Mouse (Mus musculus): Measurements from ENCODE around the gene Lrmda.

The Lrmda gene

GRCm38 (mm10) chr14:22451603-22452002 lies 432.1 kb downstream of the Lrmda start:
- in situ Hi-C loops (cut with MboI; ENCODE audit: low pct_unique_long_range_greater_than_20kb in 1 of 2, low sequenced_read_pairs in 2 of 2, unreplicated experiment in 1 of 2): loop anchor here in 1 of 2 experiments (25.0 kb wide), 1 partner anchor 586 kb away; no protein-coding TSS in a partner anchor

- in situ Hi-C loops (cut with MboI; ENCODE audit: low pct_unique_long_range_greater_than_20kb in 1 of 2, low sequenced_read_pairs in 2 of 2, unreplicated experiment in 1 of 2): loop anchor here in 1 of 2 experiments (25.0 kb wide), 1 partner anchor 573 kb away; no protein-coding TSS in a partner anchor
These were observed 444.8 kb downstream of the Lrmda start for GRCm38 (mm10) chr14:22464314-22464713.

- in situ Hi-C loops (cut with MboI; ENCODE audit: low pct_unique_long_range_greater_than_20kb in 1 of 2, low sequenced_read_pairs in 2 of 2, unreplicated experiment in 1 of 2): loop anchor here in 1 of 2 experiments (25.0 kb wide), 1 partner anchor 566 kb away; no protein-coding TSS in a partner anchor
These were observed 451.5 kb downstream of the Lrmda start for GRCm38 (mm10) chr14:22471041-22471440.

GRCm38 (mm10) chr14:22473451-22473850 lies 453.9 kb downstream of the Lrmda start:
- in situ Hi-C loops (cut with MboI; ENCODE audit: low pct_unique_long_range_greater_than_20kb in 1 of 2, low sequenced_read_pairs in 2 of 2, unreplicated experiment in 1 of 2): loop anchor here in 1 of 2 experiments (25.0 kb wide), 1 partner anchor 564 kb away; no protein-coding TSS in a partner anchor

GRCm38 (mm10) chr14:22473991-22474390 lies 454.5 kb downstream of the Lrmda start:
- in situ Hi-C loops (cut with MboI; ENCODE audit: low pct_unique_long_range_greater_than_20kb in 1 of 2, low sequenced_read_pairs in 2 of 2, unreplicated experiment in 1 of 2): loop anchor here in 1 of 2 experiments (25.0 kb wide), 1 partner anchor 563 kb away; no protein-coding TSS in a partner anchor

GRCm38 (mm10) chr14:22493326-22493725 lies 473.8 kb downstream of the Lrmda start:
- in situ Hi-C loops (cut with MboI; ENCODE audit: low pct_unique_long_range_greater_than_20kb in 1 of 2, low sequenced_read_pairs in 2 of 2, unreplicated experiment in 1 of 2): no loop called here

- in situ Hi-C loops (cut with MboI; ENCODE audit: low pct_unique_long_range_greater_than_20kb in 1 of 2, low sequenced_read_pairs in 2 of 2, unreplicated experiment in 1 of 2): no loop called here
These were observed 474.8 kb downstream of the Lrmda start for GRCm38 (mm10) chr14:22494290-22494689.

- in situ Hi-C loops (cut with MboI; ENCODE audit: low pct_unique_long_range_greater_than_20kb in 1 of 2, low sequenced_read_pairs in 2 of 2, unreplicated experiment in 1 of 2): no loop called here
These were observed 475.4 kb downstream of the Lrmda start for GRCm38 (mm10) chr14:22494866-22495265.

GRCm38 (mm10) chr14:22495286-22495685 lies 475.8 kb downstream of the Lrmda start:
- in situ Hi-C loops (cut with MboI; ENCODE audit: low pct_unique_long_range_greater_than_20kb in 1 of 2, low sequenced_read_pairs in 2 of 2, unreplicated experiment in 1 of 2): no loop called here

- in situ Hi-C loops (cut with MboI; ENCODE audit: low pct_unique_long_range_greater_than_20kb in 1 of 2, low sequenced_read_pairs in 2 of 2, unreplicated experiment in 1 of 2): no loop called here
These were observed 478.2 kb downstream of the Lrmda start for GRCm38 (mm10) chr14:22497636-22498131.

- in situ Hi-C loops (cut with MboI; ENCODE audit: low pct_unique_long_range_greater_than_20kb in 1 of 2, low sequenced_read_pairs in 2 of 2, unreplicated experiment in 1 of 2): no loop called here
These were observed 490.4 kb downstream of the Lrmda start for GRCm38 (mm10) chr14:22509747-22510530.

- in situ Hi-C loops (cut with MboI; ENCODE audit: low pct_unique_long_range_greater_than_20kb in 1 of 2, low sequenced_read_pairs in 2 of 2, unreplicated experiment in 1 of 2): no loop called here
These were observed 490.9 kb downstream of the Lrmda start for GRCm38 (mm10) chr14:22510531-22510785.

GRCm38 (mm10) chr14:22514362-22515084 lies 495.0 kb downstream of the Lrmda start:
- in situ Hi-C loops (cut with MboI; ENCODE audit: low pct_unique_long_range_greater_than_20kb in 1 of 2, low sequenced_read_pairs in 2 of 2, unreplicated experiment in 1 of 2): no loop called here

GRCm38 (mm10) chr14:22530706-22531105 lies 511.2 kb downstream of the Lrmda start:
- in situ Hi-C loops (cut with MboI; ENCODE audit: low pct_unique_long_range_greater_than_20kb in 1 of 2, low sequenced_read_pairs in 2 of 2, unreplicated experiment in 1 of 2): no loop called here

- in situ Hi-C loops (cut with MboI; ENCODE audit: low pct_unique_long_range_greater_than_20kb in 1 of 2, low sequenced_read_pairs in 2 of 2, unreplicated experiment in 1 of 2): no loop called here
These were observed 514.0 kb downstream of the Lrmda start for GRCm38 (mm10) chr14:22533501-22533900.

- in situ Hi-C loops (cut with MboI; ENCODE audit: low pct_unique_long_range_greater_than_20kb in 1 of 2, low sequenced_read_pairs in 2 of 2, unreplicated experiment in 1 of 2): no loop called here
These were observed 526.6 kb downstream of the Lrmda start for GRCm38 (mm10) chr14:22545887-22546675.

- in situ Hi-C loops (cut with MboI; ENCODE audit: low pct_unique_long_range_greater_than_20kb in 1 of 2, low sequenced_read_pairs in 2 of 2, unreplicated experiment in 1 of 2): no loop called here
These were observed 527.1 kb downstream of the Lrmda start for GRCm38 (mm10) chr14:22546676-22546984.

GRCm38 (mm10) chr14:22548286-22548685 lies 528.8 kb downstream of the Lrmda start:
- in situ Hi-C loops (cut with MboI; ENCODE audit: low pct_unique_long_range_greater_than_20kb in 1 of 2, low sequenced_read_pairs in 2 of 2, unreplicated experiment in 1 of 2): no loop called here

GRCm38 (mm10) chr14:22549166-22549565 lies 529.7 kb downstream of the Lrmda start:
- in situ Hi-C loops (cut with MboI; ENCODE audit: low pct_unique_long_range_greater_than_20kb in 1 of 2, low sequenced_read_pairs in 2 of 2, unreplicated experiment in 1 of 2): no loop called here
